In the genomic region with DNA sequence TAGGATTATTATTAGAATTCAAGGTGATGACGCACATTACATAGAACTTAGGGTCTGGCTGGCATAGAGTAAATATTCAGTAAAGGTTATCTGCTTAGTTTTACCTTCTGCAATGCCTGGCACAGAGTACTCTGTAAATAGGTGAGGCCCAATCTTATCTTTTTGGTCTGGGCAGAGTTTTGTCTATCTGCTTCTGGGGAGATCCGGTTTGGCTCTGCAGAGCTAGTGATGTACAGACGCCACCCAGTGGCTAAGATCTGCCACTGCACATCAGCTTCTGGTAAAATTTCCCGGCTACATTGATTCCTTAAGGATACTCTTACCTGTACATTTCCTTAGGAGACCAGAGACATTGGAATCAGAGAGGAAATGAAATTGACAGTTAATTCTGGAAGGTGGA, we compare ENCODE assay signal across 8 mouse cellular contexts. TPM values are rescaled to one million over a fixed set of nuclear protein-coding genes. Genes with fewer than 3 reads are reported as not detected.
DNase-seq lines count a peak whose midpoint lies in the region; ATAC-seq and TF ChIP-seq lines count a peak whose summit lies in the region.

No protein-coding gene starts in this region.

- intact Hi-C loops in left cerebral cortex, postnatal 10 days (cut with DNase I) = loop anchor here (5.0 kb wide), 2 partner anchors 78 to 208 kb away; a partner anchor contains a TSS

- no peak overlapping the region for H3K9ac ChIP-seq in midbrain, embryonic 15.5 days
- no peak overlapping the region for H3K9ac ChIP-seq in heart, postnatal 0 days (replicated peaks; ENCODE audit: low read depth, low read length)

- peak; percentile 62 for TF ChIP-seq CTCF in heart, postnatal 0 days (IDR thresholded peaks at IDR 0.05; ENCODE audit: low read depth)

- H3K4me1 ChIP-seq in midbrain, embryonic 10.5 days = peaks cover 12% of the 10 kb centered on the region
- H3K4me1 ChIP-seq in midbrain, embryonic 15.5 days = 0 out of 2 replicates have a peak, but pooled peaks cover 5% of the 10 kb centered on the region
- H3K4me1 ChIP-seq in heart, postnatal 0 days (ENCODE audit: control insufficient read depth, insufficient read depth) = peaks cover 6% of the 10 kb centered on the region; the same call in 1 of the 2 replicates

- H3K4me3 ChIP-seq in midbrain, embryonic 10.5 days = no peak overlapping the region
- no peak overlapping the region for H3K4me3 ChIP-seq in midbrain, embryonic 15.5 days
- no peak overlapping the region for H3K4me3 ChIP-seq in heart, postnatal 0 days (ENCODE audit: low read depth, low read length)

- peak; percentile 41 for DNase-seq in midbrain, embryonic 10.5 days (ENCODE audit: low spot score)
- peak; percentile 42 for DNase-seq in MN1 (ENCODE audit: low spot score)
- peak; percentile 5 for DNase-seq in cerebellum, adult 11-12 months
- peak; percentile 17 for DNase-seq in heart, postnatal 0 days (ENCODE audit: low spot score)
- DNase-seq in left cerebral cortex, postnatal 10 days (ENCODE audit: extremely low spot score in 1 of 2, low spot score in 2 of 2) = peak; percentile 55 to 60
- DNase-seq in retina, embryonic 14.5 days (ENCODE audit: low spot score) = peak; percentile 85
- DNase-seq in gastrocnemius, postnatal 4 days (ENCODE audit: low spot score in 2 of 2) = no peak

- 33% methylated on average over 4 of the region's 4 CpGs for WGBS in midbrain, embryonic 10.5 days
- WGBS in midbrain, embryonic 15.5 days = 24% methylated on average over 4 of the region's 4 CpGs
- 22% methylated on average over 4 of the region's 4 CpGs for WGBS in heart, postnatal 0 days

- no peaks in the 10 kb centered on the region for H3K36me3 ChIP-seq in midbrain, embryonic 10.5 days
- H3K36me3 ChIP-seq in midbrain, embryonic 15.5 days (replicated peaks) = no peaks in the 10 kb centered on the region
- no peaks in the 10 kb centered on the region for H3K36me3 ChIP-seq in heart, postnatal 0 days (replicated peaks; ENCODE audit: control insufficient read depth, insufficient read depth, low read length)

- H3K27me3 ChIP-seq in midbrain, embryonic 10.5 days (ENCODE audit: low read depth, poor library complexity, severe bottlenecking) = no peaks in the 10 kb centered on the region
- no peaks in the 10 kb centered on the region for H3K27me3 ChIP-seq in midbrain, embryonic 15.5 days (replicated peaks)
- no peaks in the 10 kb centered on the region for H3K27me3 ChIP-seq in heart, postnatal 0 days (ENCODE audit: control insufficient read depth, insufficient read depth, low read length)

- H3K27ac ChIP-seq in midbrain, embryonic 10.5 days (replicated peaks) = no peak overlapping the region
- no peak overlapping the region for H3K27ac ChIP-seq in midbrain, embryonic 15.5 days
- H3K27ac ChIP-seq in heart, postnatal 0 days (ENCODE audit: low read depth) = no peak overlapping the region

- no peaks in the 10 kb centered on the region for H3K9me3 ChIP-seq in midbrain, embryonic 10.5 days (replicated peaks)
- no peaks in the 10 kb centered on the region for H3K9me3 ChIP-seq in midbrain, embryonic 15.5 days
- H3K9me3 ChIP-seq in heart, postnatal 0 days (replicated peaks; ENCODE audit: control insufficient read depth, low read length) = no peaks in the 10 kb centered on the region

- TF ChIP-seq EP300 in heart, postnatal 0 days (IDR thresholded peaks at IDR 0.05; ENCODE audit: low read depth) = no peak

- no peak overlapping the region for H3K4me2 ChIP-seq in midbrain, embryonic 15.5 days
- no peak overlapping the region for H3K4me2 ChIP-seq in heart, postnatal 0 days (ENCODE audit: low read depth, low read length)

- ATAC-seq in midbrain, embryonic 15.5 days (replicated peaks) = no peak
- ATAC-seq in heart, postnatal 0 days (ENCODE audit: insufficient read depth, low read depth) = no peak

RNA-seq across cellular contexts. Expression of a gene that starts 35.0 kb away (rescaled TPM):
- polyA plus RNA-seq in midbrain, embryonic 10.5 days (2016; fragmentation: Nextera tagmentation; extraction: Ambion mirVana) = not detected in 2 replicates
- polyA plus RNA-seq in midbrain, embryonic 15.5 days (2015; fragmentation: Nextera tagmentation; extraction: Ambion mirVana) = not detected in 2 replicates
- total RNA-seq in heart, postnatal 0 days (2014; rRNA removed; ENCODE audit: low replicate concordance) = not detected in 2 replicates
- polyA plus RNA-seq in heart, postnatal 0 days (2015; fragmentation: Nextera tagmentation; extraction: Ambion mirVana) = not detected in 2 replicates
- not detected for total RNA-seq in left cerebral cortex, postnatal 10 days (2021)
- not detected for total RNA-seq in gastrocnemius, postnatal 4 days (2021)

RNA-seq across cellular contexts. Expression of a gene that starts 43.1 kb away (rescaled TPM):
- 54.7 and 56.3 TPM in 2 replicates for polyA plus RNA-seq in midbrain, embryonic 10.5 days (2016; fragmentation: Nextera tagmentation; extraction: Ambion mirVana)
- 40.6 and 50.1 TPM in 2 replicates for polyA plus RNA-seq in midbrain, embryonic 15.5 days (2015; fragmentation: Nextera tagmentation; extraction: Ambion mirVana)
- total RNA-seq in heart, postnatal 0 days (2014; rRNA removed; ENCODE audit: low replicate concordance) = 42.2 and 84.6 TPM in 2 replicates
- polyA plus RNA-seq in heart, postnatal 0 days (2015; fragmentation: Nextera tagmentation; extraction: Ambion mirVana) = 47.2 and 47.7 TPM in 2 replicates
- 10 to 100 TPM; 43.9 to 44.9 TPM for total RNA-seq in left cerebral cortex, postnatal 10 days (2021)
- total RNA-seq in gastrocnemius, postnatal 4 days (2021) = 10 to 100 TPM; 33.7 to 33.9 TPM

Comparison
In these comparisons a context has a peak if more than half of its experiments do, and no peak if none do; other contexts are left out.
1. DNase-seq: peak in midbrain, embryonic 10.5 days (single experiment), MN1 (single experiment), cerebellum, adult 11-12 months (single experiment), heart, postnatal 0 days (single experiment), left cerebral cortex, postnatal 10 days (2 of 2) and retina, embryonic 14.5 days (single experiment); none in gastrocnemius, postnatal 4 days (0 of 2).